Mouse (Mus musculus) cortical plate, adult 2 months (tissue): ENCODE measurements at regions not wholly inside any gene's neighbourhood (a gene's known extent, or its start where the extent isn't known, plus 50 kb on each side); places are given as distances from the start of the nearest gene placed in this dataset.

Source experiments
- CTCF ChIP-seq: fragments of 200-500 bp; IDR thresholded peaks from 2 replicates; pipeline ENCODE4 v1.5.1; 2011; ENCODE audit warnings: mild to moderate bottlenecking, control low read depth, low read length; ENCODE audit not compliant: insufficient read depth; ENCODE audit errors: extremely low read depth
- POLR2A ChIP-seq: fragments of 200-500 bp; IDR thresholded peaks from 2 replicates; pipeline ENCODE4 v1.6.1; 2011; ENCODE audit warnings: mild to moderate bottlenecking, low read length, control low read depth; ENCODE audit not compliant: insufficient read depth; ENCODE audit errors: extremely low read depth

GRCm38 (mm10) chr17:48770099-48770498, 162.1 kb upstream of the Lrfn2 start:
- TF ChIP-seq POLR2A (no peak), CTCF (no peak)
